Mouse (Mus musculus): Measurements from ENCODE around the gene Pctp. TPM values are rescaled to one million over a fixed set of nuclear protein-coding genes. Genes with fewer than 3 reads are reported as not detected.

The Pctp gene
- total and polyA plus RNA-seq, 3 experiments, result 6.4 to 10.2 TPM; not detected in 1

- TF ChIP-seq SIN3A (IDR thresholded peaks at IDR 0.05; ENCODE audit: low read length), result no peak
- Histone ChIP-seq H3K36me3 (ENCODE audit: control insufficient read depth in 1 of 2, insufficient read depth in 2 of 2, low read length in 2 of 2) (peaks cover 0 to 15% of the 10 kb centered on the region in 2 experiments; a peak in 2 of 4 replicates), H3K9ac (ENCODE audit: control insufficient read depth, low read depth, low read length, poor library complexity, severe bottlenecking) (no peak overlapping the region), H3K27me3 (ENCODE audit: control insufficient read depth in 1 of 2, insufficient read depth in 2 of 2, low read length in 2 of 2) (peaks cover 2 to 6% of the 10 kb centered on the region in 2 experiments; a peak in 3 of 4 replicates), H3K27ac (ENCODE audit: control insufficient read depth, low read depth, low read length) (no peak overlapping the region), H3K4me1 (ENCODE audit: control insufficient read depth in 1 of 2, insufficient read depth in 2 of 2, low read length in 2 of 2) (peaks cover 5 to 18% of the 10 kb centered on the region in 2 experiments), H3K9me3 (replicated peaks; ENCODE audit: insufficient read depth, low read length) (no peaks in the 10 kb centered on the region), H3K4me3 (ENCODE audit: control insufficient read depth in 1 of 2, insufficient read depth in 1 of 2, low read depth in 2 of 2, low read length in 2 of 2) (no peak overlapping the region), H3K79me2 (ENCODE audit: control insufficient read depth, insufficient read depth, low read length, poor library complexity) (peaks cover 4% of the 10 kb centered on the region)
- DNase-seq (ENCODE audit: low read depth, low spot score), result no peak
Observed at GRCm38 (mm10) chr11:89998996-89999770, 3.5 kb downstream of the Pctp start.

- Histone ChIP-seq H3K4me1 (ENCODE audit: control insufficient read depth in 1 of 2, insufficient read depth in 2 of 2, low read length in 2 of 2) (peaks cover 6 to 12% of the 10 kb centered on the region in 2 experiments), H3K27ac (ENCODE audit: control insufficient read depth, low read depth, low read length) (no peak overlapping the region), H3K9ac (ENCODE audit: control insufficient read depth, low read depth, low read length, poor library complexity, severe bottlenecking) (no peak overlapping the region), H3K4me3 (ENCODE audit: control insufficient read depth in 1 of 2, insufficient read depth in 1 of 2, low read depth in 2 of 2, low read length in 2 of 2) (no peak overlapping the region), H3K79me2 (ENCODE audit: control insufficient read depth, insufficient read depth, low read length, poor library complexity) (no peaks in the 10 kb centered on the region), H3K36me3 (ENCODE audit: control insufficient read depth in 1 of 2, insufficient read depth in 2 of 2, low read length in 2 of 2) (peaks cover 0 to 15% of the 10 kb centered on the region in 2 experiments; a peak in 2 of 4 replicates), H3K27me3 (ENCODE audit: control insufficient read depth in 1 of 2, insufficient read depth in 2 of 2, low read length in 2 of 2) (no peaks in the 10 kb centered on the region), H3K9me3 (replicated peaks; ENCODE audit: insufficient read depth, low read length) (no peaks in the 10 kb centered on the region)
- no peak for DNase-seq (ENCODE audit: low read depth, low spot score)
- TF ChIP-seq TBP (IDR thresholded peaks at IDR 0.05; ENCODE audit: low read depth, low read length), result no peak
- TF ChIP-seq MAX (IDR thresholded peaks at IDR 0.05; ENCODE audit: low read length), result no peak
- TF ChIP-seq ZKSCAN1 (IDR thresholded peaks at IDR 0.05; ENCODE audit: low read depth, low read length), result no peak
- TF ChIP-seq TAL1 (IDR thresholded peaks at IDR 0.05; ENCODE audit: low read length), result no peak
- no peak for TF ChIP-seq UBTF (IDR thresholded peaks at IDR 0.05; ENCODE audit: borderline replicate concordance, insufficient read depth, low read depth, low read length)
- no peak for TF ChIP-seq ZMIZ1 (IDR thresholded peaks at IDR 0.05; ENCODE audit: low read depth, low read length)
- no peak for TF ChIP-seq MYB (IDR thresholded peaks at IDR 0.05; ENCODE audit: low read depth, low read length)
Observed at GRCm38 (mm10) chr11:89996856-89997255, 5.8 kb downstream of the Pctp start.

GRCm38 (mm10) chr11:89996406-89996805 lies 6.3 kb downstream of the Pctp start:
- H3K9ac ChIP-seq (ENCODE audit: control insufficient read depth, low read depth, low read length, poor library complexity, severe bottlenecking), result no peak overlapping the region
- peaks cover 4 to 8% of the 10 kb centered on the region in 2 experiments for H3K4me1 ChIP-seq (ENCODE audit: control insufficient read depth in 1 of 2, insufficient read depth in 2 of 2, low read length in 2 of 2)
- no peaks in the 10 kb centered on the region for H3K27me3 ChIP-seq (ENCODE audit: control insufficient read depth in 1 of 2, insufficient read depth in 2 of 2, low read length in 2 of 2)
- H3K79me2 ChIP-seq (ENCODE audit: control insufficient read depth, insufficient read depth, low read length, poor library complexity), result no peaks in the 10 kb centered on the region
- no peaks in the 10 kb centered on the region for H3K9me3 ChIP-seq (replicated peaks; ENCODE audit: insufficient read depth, low read length)
- H3K4me3 ChIP-seq (ENCODE audit: control insufficient read depth in 1 of 2, insufficient read depth in 1 of 2, low read depth in 2 of 2, low read length in 2 of 2), result no peak overlapping the region
- peaks cover 0 to 10% of the 10 kb centered on the region in 2 experiments; a peak in 2 of 4 replicates for H3K36me3 ChIP-seq (ENCODE audit: control insufficient read depth in 1 of 2, insufficient read depth in 2 of 2, low read length in 2 of 2)
- TF ChIP-seq MAZ (IDR thresholded peaks at IDR 0.05; ENCODE audit: low read depth, low read length), result no peak
- TF ChIP-seq GABPA (IDR thresholded peaks at IDR 0.05; ENCODE audit: low read depth, low read length), result no peak
- no peak for TF ChIP-seq POLR2AphosphoS2 (IDR thresholded peaks at IDR 0.05; ENCODE audit: low read length)
- no peak for TF ChIP-seq TBP (IDR thresholded peaks at IDR 0.05; ENCODE audit: low read depth, low read length)
- TF ChIP-seq MYC (IDR thresholded peaks at IDR 0.05; ENCODE audit: low read depth, low read length), result no peak
- TF ChIP-seq EP300 (IDR thresholded peaks at IDR 0.05; ENCODE audit: low read depth in 1 of 2, low read length in 2 of 2), result no peak
- no peak for TF ChIP-seq NELFE (IDR thresholded peaks at IDR 0.05; ENCODE audit: low read depth, low read length)
- TF ChIP-seq ELF1 (IDR thresholded peaks at IDR 0.05; ENCODE audit: low read depth, low read length), result no peak
- no peak for TF ChIP-seq E2F4 (IDR thresholded peaks at IDR 0.05; ENCODE audit: borderline replicate concordance, low read depth, low read length)
- TF ChIP-seq CHD1 (IDR thresholded peaks at IDR 0.05; ENCODE audit: low read depth, low read length), result no peak
- TF ChIP-seq KAT2A (conservative IDR thresholded peaks at IDR 0.05; ENCODE audit: low read depth, low read length), result no peak
- TF ChIP-seq TCF12 (IDR thresholded peaks at IDR 0.05; ENCODE audit: low read depth, low read length), result no peak
- TF ChIP-seq GATA1 (IDR thresholded peaks at IDR 0.05; ENCODE audit: low read depth, low read length), result no peak
- TF ChIP-seq POLR2AphosphoS5 (IDR thresholded peaks at IDR 0.05; ENCODE audit: borderline replicate concordance, low read depth, low read length), result no peak
- TF ChIP-seq ZNF384 (IDR thresholded peaks at IDR 0.05; ENCODE audit: low read depth, low read length), result no peak
- TF ChIP-seq CTCF (IDR thresholded peaks at IDR 0.05 in 2 of 3, conservative IDR thresholded peaks at IDR 0.05 in 1 of 3; ENCODE audit: control insufficient read depth in 1 of 3, insufficient read depth in 1 of 3, low read depth in 2 of 3, low read length in 3 of 3, poor library complexity in 1 of 3, severe bottlenecking in 1 of 3), result no peak
- TF ChIP-seq SMC3 (IDR thresholded peaks at IDR 0.05; ENCODE audit: low read depth, low read length), result no peak
- H3K27ac ChIP-seq (ENCODE audit: control insufficient read depth, low read depth, low read length), result no peak overlapping the region
- no peak for DNase-seq (ENCODE audit: low read depth, low spot score)
